Mouse (Mus musculus): ENCODE results near the gene Inpp4a. TPM values are rescaled to one million over a fixed set of nuclear protein-coding genes. Genes with fewer than 3 reads are reported as not detected.

The Inpp4a gene
- 4.9 and 5.5 TPM in 2 replicates for polyA plus RNA-seq (2015; fragmentation: Nextera tagmentation; extraction: Ambion mirVana)

DNA sequence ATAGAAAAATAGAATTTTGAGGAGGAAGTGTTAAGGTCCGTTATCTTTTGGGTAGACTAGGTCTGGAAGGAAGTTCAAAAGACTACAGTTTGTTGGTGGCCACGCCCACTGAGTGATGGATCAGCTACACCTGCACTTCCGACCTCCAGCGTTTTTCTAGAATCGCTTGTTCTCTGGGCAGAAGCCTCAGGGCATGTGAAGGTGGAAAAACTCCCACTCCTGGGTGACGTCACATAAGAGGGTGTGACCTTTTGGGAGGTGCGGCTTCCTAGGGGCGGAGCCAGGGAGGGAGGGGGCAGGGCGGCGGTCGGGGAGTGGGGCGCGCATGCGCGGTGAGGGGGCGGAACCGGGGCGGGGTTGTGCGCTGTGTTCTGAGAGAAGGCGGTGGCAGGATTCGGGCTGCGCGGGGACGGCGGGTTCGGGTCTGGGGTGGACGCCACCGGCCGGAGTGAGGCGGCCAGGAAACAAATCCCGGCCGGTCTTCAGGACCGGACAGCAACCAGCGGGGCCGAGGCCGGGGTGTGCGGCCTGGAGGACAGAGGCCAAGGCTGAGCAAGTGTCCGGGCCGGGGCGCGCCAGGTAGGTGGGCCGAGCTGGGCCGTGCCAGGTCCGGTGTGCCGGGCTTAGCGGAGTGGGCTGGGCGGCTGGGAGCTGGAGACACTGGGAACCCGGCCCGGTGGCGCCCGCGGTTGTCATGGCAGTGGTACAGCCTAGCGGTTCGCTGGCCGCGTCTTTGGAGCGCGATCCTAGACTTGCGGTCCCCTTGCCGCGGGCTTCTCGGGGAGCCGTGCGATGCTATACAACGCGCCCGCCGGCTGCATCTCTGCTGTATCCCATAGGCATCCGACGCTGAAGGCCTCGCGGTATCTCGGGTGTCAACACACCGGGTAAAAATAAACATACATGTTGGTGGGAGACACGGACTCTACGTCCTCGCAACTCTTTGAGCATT, at the start of gene Inpp4a:
Gene Inpp4a (plus strand): TSS at position 326 of the 952 bp plus-strand sequence.
- peak within 1 kb of the TSS; percentile 53 for H3K27ac ChIP-seq (ENCODE audit: low read length)
- peaks cover 15% of the 10 kb centered on the region for H3K4me1 ChIP-seq (ENCODE audit: control insufficient read depth, low read depth, low read length)
- under 1% methylated on average over 69 of the region's 77 CpGs for WGBS (ENCODE audit: insufficient replicate concordance)
- H3K4me2 ChIP-seq (ENCODE audit: low read depth, low read length): peak within 1 kb of the TSS; percentile 95
- peak within 1 kb of the TSS; percentile 75 for H3K9ac ChIP-seq (ENCODE audit: low read depth, low read length)
- H3K36me3 ChIP-seq (ENCODE audit: control insufficient read depth, insufficient read depth): no peaks in the 10 kb centered on the region
- no peaks in the 10 kb centered on the region for H3K9me3 ChIP-seq (replicated peaks; ENCODE audit: control insufficient read depth, low read length)
- peaks cover 3% of the 10 kb centered on the region; the same call in 1 of the 2 replicates for H3K27me3 ChIP-seq (ENCODE audit: control insufficient read depth, insufficient read depth, low read depth, low read length)
- peak within 1 kb of the TSS; percentile 78 for H3K4me3 ChIP-seq (ENCODE audit: low read depth, low read length)
- peak; percentile 90 for ATAC-seq (ENCODE audit: low read depth)

DNA sequence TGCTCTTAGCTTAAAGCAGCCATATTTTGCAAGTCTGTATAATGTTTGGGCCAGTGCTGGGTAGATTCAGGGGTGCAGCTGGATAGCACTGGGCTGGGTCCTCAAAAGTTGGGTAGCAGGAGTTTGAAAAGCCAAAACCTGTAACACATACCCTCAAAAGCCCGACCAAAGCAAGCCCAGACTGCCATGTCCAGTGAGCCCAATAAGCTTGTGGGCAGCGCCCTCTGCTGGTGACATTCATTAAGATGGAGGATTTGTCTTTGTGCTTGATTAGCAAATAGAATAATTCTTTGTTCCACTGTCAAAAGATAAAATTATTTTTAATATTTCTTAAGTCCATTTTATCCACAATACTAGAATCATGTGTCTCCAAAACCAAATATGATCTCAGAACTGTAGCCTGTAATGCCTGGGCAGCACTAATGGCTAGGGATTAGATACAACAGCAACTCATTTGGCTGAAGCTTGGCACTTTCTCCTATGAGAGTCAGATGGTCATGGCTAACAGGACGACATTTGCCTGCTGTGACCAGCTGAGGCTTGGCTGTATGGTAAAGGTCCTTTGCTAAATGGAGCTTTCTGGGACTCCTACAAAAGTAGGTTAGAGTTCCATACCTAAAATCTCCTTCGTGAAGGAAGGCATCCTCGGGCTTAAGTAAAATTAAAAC, 48.9 kb upstream of the Inpp4a start:
- WGBS (ENCODE audit: insufficient replicate concordance): 26% methylated on average over 5 of the region's 5 CpGs
- Histone ChIP-seq H3K9me3 (replicated peaks; ENCODE audit: control insufficient read depth, low read length) (no peaks in the 10 kb centered on the region), H3K4me2 (ENCODE audit: low read depth, low read length) (no peak overlapping the region), H3K36me3 (ENCODE audit: control insufficient read depth, insufficient read depth) (no peaks in the 10 kb centered on the region), H3K4me1 (ENCODE audit: control insufficient read depth, low read depth, low read length) (no peaks in the 10 kb centered on the region), H3K9ac (ENCODE audit: low read depth, low read length) (no peak overlapping the region), H3K27me3 (ENCODE audit: control insufficient read depth, insufficient read depth, low read depth, low read length) (no peaks in the 10 kb centered on the region), H3K4me3 (ENCODE audit: low read depth, low read length) (no peak overlapping the region), H3K27ac (ENCODE audit: low read length) (no peak overlapping the region)
- ATAC-seq (ENCODE audit: low read depth): no peak

- Histone ChIP-seq H3K36me3 (ENCODE audit: control insufficient read depth, insufficient read depth) (no peaks in the 10 kb centered on the region), H3K27ac (ENCODE audit: low read length) (no peak overlapping the region), H3K4me1 (ENCODE audit: control insufficient read depth, low read depth, low read length) (no peaks in the 10 kb centered on the region), H3K27me3 (ENCODE audit: control insufficient read depth, insufficient read depth, low read depth, low read length) (no peaks in the 10 kb centered on the region), H3K9ac (ENCODE audit: low read depth, low read length) (no peak overlapping the region), H3K9me3 (replicated peaks; ENCODE audit: control insufficient read depth, low read length) (no peaks in the 10 kb centered on the region), H3K4me2 (ENCODE audit: low read depth, low read length) (no peak overlapping the region), H3K4me3 (ENCODE audit: low read depth, low read length) (no peak overlapping the region)
- ATAC-seq (ENCODE audit: low read depth): no peak
- WGBS (ENCODE audit: insufficient replicate concordance): 69% methylated on average over 2 of the region's 2 CpGs
Observed at GRCm38 (mm10) chr1:37258443-37258842, 41.2 kb upstream of the Inpp4a start.

DNA sequence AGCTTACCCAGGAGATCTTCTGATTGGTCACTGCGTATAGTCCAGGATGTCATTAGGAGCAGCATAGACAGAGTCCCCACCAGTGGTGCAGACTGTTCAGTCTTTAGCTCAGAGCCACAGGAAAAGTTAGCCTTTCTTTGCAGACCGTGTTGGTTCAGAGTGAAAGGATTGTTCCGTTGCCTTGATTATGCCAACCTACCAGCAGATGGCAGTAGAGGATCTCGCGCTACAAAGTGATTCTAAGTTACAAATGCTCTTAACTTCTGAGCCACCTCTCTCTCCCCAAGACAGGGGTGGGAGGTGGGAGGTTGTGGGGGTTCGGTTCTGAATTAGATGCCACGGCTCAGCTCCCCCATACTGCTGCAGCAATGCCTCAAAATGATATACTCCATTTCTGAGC, 27.2 kb upstream of the Inpp4a start:
- no peak for ATAC-seq (ENCODE audit: low read depth)
- Histone ChIP-seq H3K4me3 (ENCODE audit: low read depth, low read length) (no peak overlapping the region), H3K27ac (ENCODE audit: low read length) (no peak overlapping the region), H3K9me3 (replicated peaks; ENCODE audit: control insufficient read depth, low read length) (no peaks in the 10 kb centered on the region), H3K27me3 (ENCODE audit: control insufficient read depth, insufficient read depth, low read depth, low read length) (no peaks in the 10 kb centered on the region), H3K4me1 (ENCODE audit: control insufficient read depth, low read depth, low read length) (no peaks in the 10 kb centered on the region), H3K36me3 (ENCODE audit: control insufficient read depth, insufficient read depth) (no peaks in the 10 kb centered on the region), H3K9ac (ENCODE audit: low read depth, low read length) (no peak overlapping the region), H3K4me2 (ENCODE audit: low read depth, low read length) (no peak overlapping the region)
- WGBS (ENCODE audit: insufficient replicate concordance): 5% methylated on average over 7 of the region's 7 CpGs

DNA sequence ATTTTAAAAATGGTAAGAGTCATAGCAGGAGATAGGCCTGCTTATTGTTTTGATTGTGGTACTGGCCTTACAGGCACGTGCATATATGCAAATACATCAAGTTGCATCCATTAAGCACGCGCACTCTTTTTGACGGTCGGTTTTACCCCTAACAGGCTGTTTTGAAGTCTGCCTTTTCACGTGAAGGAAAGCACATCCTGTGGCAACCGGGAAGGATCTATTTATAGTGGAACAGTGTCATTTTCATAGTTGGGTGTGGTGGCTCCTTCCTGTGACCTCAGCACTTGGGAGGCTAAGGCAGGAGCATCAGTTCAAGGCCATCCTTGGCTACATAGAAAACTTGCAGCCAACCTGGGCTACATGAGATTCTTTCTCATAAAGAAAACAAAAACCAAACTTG, 13.1 kb upstream of the Inpp4a start:
- H3K9me3 ChIP-seq (replicated peaks; ENCODE audit: control insufficient read depth, low read length): no peaks in the 10 kb centered on the region
- WGBS (ENCODE audit: insufficient replicate concordance): 55% methylated on average over 7 of the region's 7 CpGs
- no peak overlapping the region for H3K4me2 ChIP-seq (ENCODE audit: low read depth, low read length)
- no peaks in the 10 kb centered on the region for H3K27me3 ChIP-seq (ENCODE audit: control insufficient read depth, insufficient read depth, low read depth, low read length)
- no peaks in the 10 kb centered on the region for H3K36me3 ChIP-seq (ENCODE audit: control insufficient read depth, insufficient read depth)
- H3K4me3 ChIP-seq (ENCODE audit: low read depth, low read length): no peak overlapping the region
- no peak overlapping the region for H3K9ac ChIP-seq (ENCODE audit: low read depth, low read length)
- H3K4me1 ChIP-seq (ENCODE audit: control insufficient read depth, low read depth, low read length): no peaks in the 10 kb centered on the region
- no peak overlapping the region for H3K27ac ChIP-seq (ENCODE audit: low read length)
- no peak for ATAC-seq (ENCODE audit: low read depth)

- WGBS (ENCODE audit: insufficient replicate concordance): 62% methylated on average over 1 of the region's 1 CpGs
- no peak overlapping the region for H3K9ac ChIP-seq (ENCODE audit: low read depth, low read length)
- no peak for ATAC-seq (ENCODE audit: low read depth)
Observed at GRCm38 (mm10) chr1:37287748-37288147, 11.9 kb upstream of the Inpp4a start.

GRCm38 (mm10) chr1:37288181-37288935, 11.3 kb upstream of the Inpp4a start:
- Histone ChIP-seq H3K36me3 (ENCODE audit: control insufficient read depth, insufficient read depth) (no peaks in the 10 kb centered on the region), H3K27ac (ENCODE audit: low read length) (no peak overlapping the region), H3K4me3 (ENCODE audit: low read depth, low read length) (no peak overlapping the region), H3K9me3 (replicated peaks; ENCODE audit: control insufficient read depth, low read length) (no peaks in the 10 kb centered on the region), H3K9ac (ENCODE audit: low read depth, low read length) (no peak overlapping the region), H3K27me3 (ENCODE audit: control insufficient read depth, insufficient read depth, low read depth, low read length) (no peaks in the 10 kb centered on the region), H3K4me2 (ENCODE audit: low read depth, low read length) (no peak overlapping the region), H3K4me1 (ENCODE audit: control insufficient read depth, low read depth, low read length) (no peaks in the 10 kb centered on the region)
- 64% methylated on average over 11 of the region's 11 CpGs for WGBS (ENCODE audit: insufficient replicate concordance)
- no peak for ATAC-seq (ENCODE audit: low read depth)

More at GRCm38 (mm10) chr1:37287748-37288147, 11.9 kb upstream of the Inpp4a start:
- Histone ChIP-seq H3K27ac (ENCODE audit: low read length) (no peak overlapping the region), H3K4me2 (ENCODE audit: low read depth, low read length) (no peak overlapping the region), H3K4me1 (ENCODE audit: control insufficient read depth, low read depth, low read length) (no peaks in the 10 kb centered on the region), H3K9me3 (replicated peaks; ENCODE audit: control insufficient read depth, low read length) (no peaks in the 10 kb centered on the region), H3K36me3 (ENCODE audit: control insufficient read depth, insufficient read depth) (no peaks in the 10 kb centered on the region), H3K27me3 (ENCODE audit: control insufficient read depth, insufficient read depth, low read depth, low read length) (no peaks in the 10 kb centered on the region), H3K4me3 (ENCODE audit: low read depth, low read length) (no peak overlapping the region)

DNA sequence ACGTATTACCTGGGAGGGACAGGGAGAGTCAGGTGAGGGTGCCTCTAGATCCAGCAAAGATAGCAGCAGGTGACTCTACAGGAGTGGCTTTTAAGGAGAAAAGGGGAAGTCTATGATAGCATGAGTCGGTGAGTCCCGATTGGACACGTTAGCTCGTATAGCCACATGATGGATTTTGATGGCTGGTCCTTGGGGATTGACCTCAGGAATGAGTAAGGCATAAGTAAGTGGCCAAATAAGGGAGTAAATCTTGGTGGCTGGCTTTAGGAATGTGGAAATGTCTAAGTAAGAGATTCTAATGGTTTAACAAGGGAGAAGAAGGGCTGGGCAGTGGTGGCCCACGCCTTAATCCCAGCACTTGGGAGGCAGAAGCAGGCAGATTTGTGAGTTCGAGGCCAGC, 10.7 kb upstream of the Inpp4a start:
- Histone ChIP-seq H3K27ac (ENCODE audit: low read length) (no peak overlapping the region), H3K4me2 (ENCODE audit: low read depth, low read length) (no peak overlapping the region), H3K4me3 (ENCODE audit: low read depth, low read length) (no peak overlapping the region), H3K27me3 (ENCODE audit: control insufficient read depth, insufficient read depth, low read depth, low read length) (no peaks in the 10 kb centered on the region), H3K36me3 (ENCODE audit: control insufficient read depth, insufficient read depth) (no peaks in the 10 kb centered on the region), H3K9ac (ENCODE audit: low read depth, low read length) (no peak overlapping the region), H3K4me1 (ENCODE audit: control insufficient read depth, low read depth, low read length) (no peaks in the 10 kb centered on the region), H3K9me3 (replicated peaks; ENCODE audit: control insufficient read depth, low read length) (no peaks in the 10 kb centered on the region)
- 70% methylated on average over 7 of the region's 7 CpGs for WGBS (ENCODE audit: insufficient replicate concordance)
- ATAC-seq (ENCODE audit: low read depth): no peak
